Mouse (Mus musculus) heart, adult 2 months (tissue): Measurements from ENCODE around the gene Lsm14a.

Source experiments
- CTCF ChIP-seq: fragments of 200-600 bp; IDR thresholded peaks from 2 replicates; pipeline ENCODE4 v1.8.1; 2022; ENCODE audit warnings: antibody characterized with exemption, mild to moderate bottlenecking, moderate library complexity
- EP300 ChIP-seq: fragments of 200-500 bp; IDR thresholded peaks from 2 replicates; pipeline ENCODE4 v1.6.1; 2011; ENCODE audit warnings: low read depth, low read length, control low read depth; ENCODE audit not compliant: insufficient read depth
- POLR2A ChIP-seq: fragments of 200-500 bp; IDR thresholded peaks from 2 replicates; pipeline ENCODE4 v1.6.1; 2011; ENCODE audit warnings: mild to moderate bottlenecking, low read depth, low read length, control low read depth; ENCODE audit not compliant: insufficient read depth

DNA sequence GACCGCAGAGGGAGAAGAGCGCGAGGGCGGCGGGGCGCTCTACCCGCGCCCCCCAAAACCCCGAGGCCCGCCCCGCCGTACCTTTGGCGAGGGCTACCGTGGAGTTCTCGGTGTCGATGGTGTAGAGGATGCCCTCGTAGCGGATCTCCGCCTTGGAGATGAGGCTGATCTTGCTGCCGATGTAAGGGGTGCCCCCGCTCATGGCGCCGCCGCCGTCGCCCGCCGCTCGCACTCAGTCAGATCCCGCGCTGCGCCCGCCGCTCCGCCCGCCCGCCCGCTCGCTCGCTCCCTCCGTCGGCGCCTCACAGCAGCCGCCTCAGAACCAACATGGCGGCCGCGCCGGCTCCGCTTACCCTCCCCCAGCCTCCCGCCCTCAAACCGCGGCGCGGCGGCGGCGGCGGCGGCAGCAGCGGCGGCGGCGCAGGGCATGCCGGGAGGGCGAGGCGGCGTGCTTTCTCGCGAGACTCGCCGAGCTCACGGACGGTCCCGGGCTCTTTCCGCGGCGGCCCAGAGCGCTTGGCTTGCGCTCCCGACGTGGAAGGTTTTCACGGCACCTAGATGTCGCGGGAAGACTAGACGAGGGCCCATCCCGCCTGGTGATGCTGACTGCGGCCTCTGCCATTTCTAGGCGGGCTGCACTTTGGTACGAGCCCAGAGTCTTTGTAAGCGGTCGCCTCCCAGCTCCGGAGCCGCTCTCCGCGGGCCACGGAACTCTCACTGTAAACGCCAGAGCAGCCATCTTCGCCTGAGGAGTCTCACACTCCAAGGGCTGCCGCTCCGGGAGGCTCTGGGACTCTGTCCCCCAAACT lies 3.6 kb downstream of the Lsm14a start:
- TF ChIP-seq CTCF (no peak), EP300 (peak; percentile 72; the same call in 1 of the 2 replicates), POLR2A (peak; percentile 99)
